Mouse (Mus musculus): Measurements from ENCODE around the gene Nanog.

DNA sequence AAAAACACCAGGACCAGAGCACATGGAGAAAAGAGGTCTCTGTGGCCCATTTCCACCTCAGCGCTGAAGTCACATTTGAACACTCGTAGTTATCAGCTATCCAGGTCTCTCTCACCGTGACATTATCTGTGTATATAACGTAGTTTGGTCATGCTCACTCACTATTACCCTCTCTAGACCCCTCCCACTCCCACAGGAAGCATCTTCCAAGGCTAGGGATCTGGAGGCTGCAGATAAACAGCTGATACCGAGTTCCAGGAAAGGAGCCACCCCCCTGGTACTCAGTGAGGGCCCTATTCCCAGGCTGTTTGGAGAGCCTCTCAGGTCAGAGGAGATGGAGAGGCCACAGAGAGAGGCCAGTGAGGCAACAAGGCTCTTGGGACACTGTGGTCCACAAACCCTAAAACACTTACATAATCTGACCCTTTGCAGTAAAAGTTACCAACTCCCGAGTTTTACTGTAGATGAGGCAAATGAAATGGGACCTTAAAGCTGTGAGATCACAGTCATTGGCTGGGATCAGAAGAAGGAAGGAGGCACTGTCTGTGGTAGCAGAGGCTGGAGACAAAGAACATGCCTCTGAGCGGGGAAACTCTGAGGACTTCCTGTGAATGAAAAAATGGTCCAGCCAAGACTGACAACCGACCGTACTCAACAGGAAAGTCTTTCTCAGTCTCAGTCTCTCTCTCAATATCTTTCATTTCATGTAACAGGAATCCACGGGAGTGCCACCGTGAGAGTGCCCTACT is 55.8 kb downstream of the Nanog start:
- TF ChIP-seq CTCF (IDR thresholded peaks at IDR 0.05; ENCODE audit: control insufficient read depth, insufficient read depth, insufficient read length) = no peak
- TF ChIP-seq MYOG (IDR thresholded peaks at IDR 0.05; ENCODE audit: control insufficient read depth, extremely low read depth, insufficient read length) = no peak
- no peak for TF ChIP-seq MAX (IDR thresholded peaks at IDR 0.05)
- no peak for TF ChIP-seq USF1 (IDR thresholded peaks at IDR 0.05; ENCODE audit: low read depth)
- TF ChIP-seq FOSL1 (IDR thresholded peaks at IDR 0.05; ENCODE audit: insufficient read depth, low read length, poor library complexity, severe bottlenecking) = no peak
- TF ChIP-seq CEBPB (IDR thresholded peaks at IDR 0.05; ENCODE audit: low read depth) = no peak

Measured in C2C12 (cell line).